Mouse (Mus musculus) ES-Bruce4 (cell line): Measurements from ENCODE around the gene Atp2a2. TPM values are rescaled to one million over a fixed set of nuclear protein-coding genes. Genes with fewer than 3 reads are reported as not detected.

Experiments used
- H3K27ac ChIP-seq: 2 replicates; pipeline ENCODE4 v1.5.1; 2012; ENCODE audit warnings: low read length, inconsistent platforms; ENCODE audit not compliant: insufficient read depth
- H3K27me3 ChIP-seq: 2 replicates; pipeline ENCODE4 v1.6.1; 2012; ENCODE audit warnings: mild to moderate bottlenecking, low read length, inconsistent platforms; ENCODE audit not compliant: control insufficient read depth, poor library complexity, insufficient read depth, severe bottlenecking
- H3K36me3 ChIP-seq: 2 replicates; pipeline ENCODE4 v1.6.1; 2012; ENCODE audit warnings: inconsistent platforms, mild to moderate bottlenecking, low read length, moderate library complexity; ENCODE audit not compliant: control insufficient read depth, poor library complexity, insufficient read depth, severe bottlenecking
- H3K4me1 ChIP-seq: one replicate; pipeline ENCODE4 v1.8.1; 2011; ENCODE audit warnings: low read length; ENCODE audit not compliant: control insufficient read depth, insufficient read depth
- H3K4me3 ChIP-seq: 2 replicates; pipeline ENCODE4 v1.5.1; 2011; ENCODE audit warnings: low read depth, mild to moderate bottlenecking, low read length
- H3K9ac ChIP-seq: 2 replicates; pipeline ENCODE4 v1.6.1; 2012; ENCODE audit warnings: low read depth, mild to moderate bottlenecking, inconsistent platforms; ENCODE audit not compliant: poor library complexity, severe bottlenecking
- H3K9me3 ChIP-seq: replicated peaks from 2 replicates; pipeline ENCODE4 v1.6.1; 2012; ENCODE audit warnings: mild to moderate bottlenecking, low read length, inconsistent platforms; ENCODE audit not compliant: control insufficient read depth, poor library complexity, insufficient read depth, severe bottlenecking
- CTCF ChIP-seq: IDR thresholded peaks from one replicate; pipeline ENCODE4 v1.8.1; 2011; ENCODE audit warnings: low read depth, low read length
- EP300 ChIP-seq: IDR thresholded peaks from 2 replicates; pipeline ENCODE4 v1.6.1; 2011; ENCODE audit warnings: low read depth, low read length; ENCODE audit not compliant: insufficient read depth
- POLR2A ChIP-seq: IDR thresholded peaks from one replicate; pipeline ENCODE4 v1.8.1; 2011; ENCODE audit warnings: low read length; ENCODE audit not compliant: insufficient read depth
- polyA plus RNA-seq: library from polyadenylated mRNA; stranded (reverse); fragments of >200 nt; gene quantifications from 2 replicates; pipeline ENCODE4 v1.2.4, GENCODE M21; 2011; ENCODE audit warnings: low read depth; ENCODE audit not compliant: missing spikeins, insufficient read depth, insufficient read length

The Atp2a2 gene
- polyA plus RNA-seq, 1 experiment = 177 TPM

- Histone ChIP-seq H3K27ac (no peak overlapping the region), H3K27me3 (no peaks in the 10 kb centered on the region), H3K9ac (no peak overlapping the region), H3K9me3 (no peaks in the 10 kb centered on the region), H3K4me3 (no peak overlapping the region), H3K4me1 (peaks cover 12% of the 10 kb centered on the region), H3K36me3 (peaks cover 45% of the 10 kb centered on the region)
- TF ChIP-seq EP300 = no peak
- no peak for TF ChIP-seq POLR2A
- no peak for TF ChIP-seq CTCF
These were observed 46.4 kb downstream of the Atp2a2 start for GRCm38 (mm10) chr5:122455584-122455983.

- peaks cover 12% of the 10 kb centered on the region for H3K4me1 ChIP-seq
- H3K9me3 ChIP-seq = no peaks in the 10 kb centered on the region
- no peaks in the 10 kb centered on the region for H3K27me3 ChIP-seq
- no peak overlapping the region for H3K9ac ChIP-seq
- H3K4me3 ChIP-seq = no peak overlapping the region
- no peak for TF ChIP-seq EP300
- H3K27ac ChIP-seq = peak overlapping the region; percentile 95
- peaks cover 38% of the 10 kb centered on the region for H3K36me3 ChIP-seq
These were observed 47.1 kb downstream of the Atp2a2 start for GRCm38 (mm10) chr5:122454883-122455282.

GRCm38 (mm10) chr5:122454442-122454841, 47.6 kb downstream of the Atp2a2 start:
- peaks cover 34% of the 10 kb centered on the region for H3K36me3 ChIP-seq
- peak overlapping the region; percentile 95 for H3K27ac ChIP-seq

GRCm38 (mm10) chr5:122453188-122453587, 48.8 kb downstream of the Atp2a2 start:
- peaks cover 14% of the 10 kb centered on the region for H3K4me1 ChIP-seq
- no peak overlapping the region for H3K4me3 ChIP-seq
- H3K27me3 ChIP-seq = no peaks in the 10 kb centered on the region
- peak overlapping the region; percentile 95 for H3K27ac ChIP-seq
- H3K9ac ChIP-seq = no peak overlapping the region
- peaks cover 22% of the 10 kb centered on the region for H3K36me3 ChIP-seq
- no peaks in the 10 kb centered on the region for H3K9me3 ChIP-seq
- no peak for TF ChIP-seq POLR2A
- peak; percentile 97 for TF ChIP-seq EP300
- no peak for TF ChIP-seq CTCF

More at GRCm38 (mm10) chr5:122454442-122454841, 47.6 kb downstream of the Atp2a2 start:
- Histone ChIP-seq H3K9me3 (no peaks in the 10 kb centered on the region), H3K4me1 (peaks cover 12% of the 10 kb centered on the region), H3K9ac (no peak overlapping the region), H3K4me3 (no peak overlapping the region), H3K27me3 (no peaks in the 10 kb centered on the region)
- TF ChIP-seq POLR2A (no peak), CTCF (no peak), EP300 (no peak)

- no peak for TF ChIP-seq POLR2A
- TF ChIP-seq EP300 = no peak
- TF ChIP-seq CTCF = no peak
- H3K27ac ChIP-seq = peak overlapping the region; percentile 95
- H3K36me3 ChIP-seq = peaks cover 12% of the 10 kb centered on the region
These were observed 49.8 kb downstream of the Atp2a2 start for GRCm38 (mm10) chr5:122452194-122452593.

GRCm38 (mm10) chr5:122451324-122451723, 50.7 kb downstream of the Atp2a2 start:
- Histone ChIP-seq H3K4me3 (no peak overlapping the region), H3K9me3 (no peaks in the 10 kb centered on the region), H3K36me3 (peaks cover 7% of the 10 kb centered on the region), H3K9ac (no peak overlapping the region), H3K4me1 (peaks cover 14% of the 10 kb centered on the region), H3K27me3 (no peaks in the 10 kb centered on the region), H3K27ac (peak overlapping the region; percentile 95; the same call in 1 of the 2 replicates)
- TF ChIP-seq POLR2A = no peak
- TF ChIP-seq CTCF = no peak
- no peak for TF ChIP-seq EP300

More at GRCm38 (mm10) chr5:122452194-122452593, 49.8 kb downstream of the Atp2a2 start:
- H3K9ac ChIP-seq = no peak overlapping the region
- H3K27me3 ChIP-seq = no peaks in the 10 kb centered on the region
- no peaks in the 10 kb centered on the region for H3K9me3 ChIP-seq
- no peak overlapping the region for H3K4me3 ChIP-seq
- peaks cover 14% of the 10 kb centered on the region for H3K4me1 ChIP-seq
